Mouse (Mus musculus) heart, embryonic 11.5 days (tissue): ENCODE results near the gene Fibin. TPM values are rescaled to one million over a fixed set of nuclear protein-coding genes. Genes with fewer than 3 reads are reported as not detected.

ENCODE experiments used
- ATAC-seq: fragments of 200-750 bp; cut with Nextera tagmentation; replicated peaks from 2 replicates; pipeline ENCODE4 v1.8.0; 2017; ENCODE audit warnings: moderate library complexity; ENCODE audit not compliant: insufficient number of reproducible peaks, low FRiP score, low TSS enrichment
- H3K27ac ChIP-seq: fragments of 300-500 bp; sonication (generic); 2 replicates; pipeline ENCODE4 v1.5.1; 2014; ENCODE audit warnings: mild to moderate bottlenecking, low read depth, low read length
- H3K27me3 ChIP-seq: fragments of 300-500 bp; sonication (generic); 2 replicates; pipeline ENCODE4 v1.6.1; 2014; ENCODE audit warnings: mild to moderate bottlenecking, low read length, mixed read lengths; ENCODE audit not compliant: control insufficient read depth, insufficient read depth
- H3K36me3 ChIP-seq: fragments of 300-500 bp; sonication (generic); 2 replicates; pipeline ENCODE4 v1.6.1; 2014; ENCODE audit warnings: mild to moderate bottlenecking, low read length, moderate library complexity, mixed read lengths; ENCODE audit not compliant: control insufficient read depth, insufficient read depth
- H3K4me1 ChIP-seq: fragments of 300-500 bp; sonication (generic); 2 replicates; pipeline ENCODE4 v1.6.1; 2014; ENCODE audit warnings: low read length; ENCODE audit not compliant: control insufficient read depth, insufficient read depth
- H3K4me2 ChIP-seq: fragments of 300-500 bp; sonication (generic); 2 replicates; pipeline ENCODE4 v1.6.1; 2014; ENCODE audit warnings: mild to moderate bottlenecking, moderate library complexity
- H3K4me3 ChIP-seq: fragments of 300-500 bp; sonication (generic); 2 replicates; pipeline ENCODE4 v1.5.1; 2014; ENCODE audit warnings: low read depth, low read length
- H3K9ac ChIP-seq: fragments of 300-500 bp; sonication (generic); 2 replicates; pipeline ENCODE4 v1.6.1; 2014; ENCODE audit warnings: mild to moderate bottlenecking, low read depth, low read length, moderate library complexity
- H3K9me3 ChIP-seq: fragments of 300-500 bp; sonication (generic); replicated peaks from 2 replicates; pipeline ENCODE4 v1.6.1; 2016; ENCODE audit warnings: low read length; ENCODE audit not compliant: control insufficient read depth
- WGBS: fragments of 180-500 bp; shearing (Covaris S2); extraction: QIAGEN DNeasy Blood & Tissue Kit; methylation state at CpG from one replicate; pipeline ENCODE4 v1.1.7; 2014; ENCODE audit not compliant: insufficient replicate concordance; 5-methylcytosine and 5-hydroxymethylcytosine counted together
- polyA plus RNA-seq: library from polyadenylated mRNA; unstranded; fragments of >200 nt; fragmentation: Nextera tagmentation; extraction: Ambion mirVana; gene quantifications from 2 replicates; pipeline ENCODE4 v1.2.1, GENCODE M21; 2014

The Fibin gene
- polyA plus RNA-seq, 1 experiment from 2014 or later = 1.8 TPM

DNA sequence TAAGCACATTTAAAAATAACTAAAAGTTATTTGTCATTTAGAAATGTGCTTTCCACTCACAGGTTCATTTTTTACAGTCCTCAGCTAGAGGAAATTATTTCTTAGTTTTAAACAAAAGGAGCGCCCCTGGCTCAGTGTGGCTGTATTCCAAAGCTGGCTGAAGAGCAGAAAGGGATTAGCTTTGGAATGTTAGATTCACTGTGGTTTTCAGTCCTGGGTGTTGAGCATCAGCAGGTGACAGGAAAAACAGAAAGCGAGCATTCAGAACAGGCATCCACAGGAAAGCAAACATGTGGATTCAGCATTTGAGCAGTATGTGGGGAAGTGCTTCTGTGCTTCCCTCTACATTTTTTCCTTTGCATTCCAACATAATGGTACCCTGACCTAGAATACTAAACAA, 10.2 kb upstream of the Fibin start:
- no peak for ATAC-seq
- 55% methylated on average over 2 of the region's 2 CpGs for WGBS

GRCm38 (mm10) chr2:110367382-110367887, 4.5 kb upstream of the Fibin start:
- Histone ChIP-seq H3K36me3 (no peaks in the 10 kb centered on the region), H3K9ac (no peak overlapping the region), H3K27me3 (no peaks in the 10 kb centered on the region), H3K9me3 (no peaks in the 10 kb centered on the region), H3K4me2 (no peak overlapping the region), H3K27ac (no peak overlapping the region), H3K4me1 (no peaks in the 10 kb centered on the region), H3K4me3 (no peak overlapping the region)
- 53% methylated on average over 1 of the region's 1 CpGs for WGBS
- no peak for ATAC-seq

More for the DNA sequence above, 10.2 kb upstream of the Fibin start:
- no peak overlapping the region for H3K4me2 ChIP-seq
- H3K4me3 ChIP-seq = no peak overlapping the region
- no peaks in the 10 kb centered on the region for H3K36me3 ChIP-seq
- H3K27me3 ChIP-seq = no peaks in the 10 kb centered on the region
- H3K27ac ChIP-seq = no peak overlapping the region
- H3K9ac ChIP-seq = no peak overlapping the region
- H3K9me3 ChIP-seq = no peaks in the 10 kb centered on the region
- no peaks in the 10 kb centered on the region for H3K4me1 ChIP-seq

DNA sequence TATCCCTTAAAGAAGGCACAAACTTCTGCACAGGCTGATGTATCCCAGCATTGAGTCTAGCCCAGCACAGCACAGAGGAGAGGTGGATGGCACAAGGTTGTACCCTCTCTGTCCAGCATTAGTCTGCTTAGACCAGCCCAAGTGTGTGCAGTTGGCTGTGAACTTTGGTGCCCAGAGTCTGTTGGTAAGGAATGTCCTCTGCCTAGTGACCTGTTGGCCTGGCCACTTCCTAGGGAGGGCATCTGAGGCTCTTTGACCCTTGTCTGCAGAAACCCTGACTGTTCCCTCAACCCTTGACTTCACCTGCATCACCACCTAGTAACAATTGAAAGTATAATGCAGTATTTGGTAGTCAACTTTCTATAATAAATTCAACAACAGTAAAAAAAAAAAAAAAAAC, 2.4 kb upstream of the Fibin start:
- H3K9me3 ChIP-seq = no peaks in the 10 kb centered on the region
- no peak overlapping the region for H3K27ac ChIP-seq
- H3K36me3 ChIP-seq = no peaks in the 10 kb centered on the region
- H3K4me2 ChIP-seq = no peak overlapping the region
- H3K4me1 ChIP-seq = no peaks in the 10 kb centered on the region
- no peaks in the 10 kb centered on the region for H3K27me3 ChIP-seq
- no peak overlapping the region for H3K9ac ChIP-seq
- no peak overlapping the region for H3K4me3 ChIP-seq
- ATAC-seq = no peak

- H3K4me1 ChIP-seq = no peaks in the 10 kb centered on the region
- no peak overlapping the region for H3K4me3 ChIP-seq
- H3K9me3 ChIP-seq = no peaks in the 10 kb centered on the region
- no peak for ATAC-seq
- WGBS = 75% methylated on average over 3 of the region's 3 CpGs
- H3K36me3 ChIP-seq = no peaks in the 10 kb centered on the region
- no peak overlapping the region for H3K4me2 ChIP-seq
- no peak overlapping the region for H3K27ac ChIP-seq
- H3K27me3 ChIP-seq = no peaks in the 10 kb centered on the region
- H3K9ac ChIP-seq = no peak overlapping the region
These were observed 872 bp upstream of the Fibin start for GRCm38 (mm10) chr2:110363855-110364254.

GRCm38 (mm10) chr2:110353302-110353970, 9.5 kb downstream of the Fibin start:
- no peak overlapping the region for H3K4me2 ChIP-seq
- no peak overlapping the region for H3K4me3 ChIP-seq
- no peaks in the 10 kb centered on the region for H3K4me1 ChIP-seq
- no peak overlapping the region for H3K27ac ChIP-seq
- WGBS = 81% methylated on average over 5 of the region's 5 CpGs
- H3K36me3 ChIP-seq = no peaks in the 10 kb centered on the region
- no peaks in the 10 kb centered on the region for H3K27me3 ChIP-seq
- no peaks in the 10 kb centered on the region for H3K9me3 ChIP-seq
- ATAC-seq = no peak
- H3K9ac ChIP-seq = no peak overlapping the region

- no peak overlapping the region for H3K4me2 ChIP-seq
- 60% methylated on average over 5 of the region's 5 CpGs for WGBS
These were observed 11.1 kb downstream of the Fibin start for GRCm38 (mm10) chr2:110351843-110352251.

GRCm38 (mm10) chr2:110351406-110351805, 11.6 kb downstream of the Fibin start:
- Histone ChIP-seq H3K4me3 (no peak overlapping the region), H3K4me1 (no peaks in the 10 kb centered on the region), H3K9me3 (no peaks in the 10 kb centered on the region), H3K9ac (no peak overlapping the region), H3K36me3 (no peaks in the 10 kb centered on the region), H3K4me2 (no peak overlapping the region), H3K27me3 (no peaks in the 10 kb centered on the region), H3K27ac (no peak overlapping the region)
- WGBS = 63% methylated on average over 1 of the region's 1 CpGs
- ATAC-seq = no peak

More at GRCm38 (mm10) chr2:110351843-110352251, 11.1 kb downstream of the Fibin start:
- Histone ChIP-seq H3K27me3 (no peaks in the 10 kb centered on the region), H3K36me3 (no peaks in the 10 kb centered on the region), H3K27ac (no peak overlapping the region), H3K4me3 (no peak overlapping the region), H3K4me1 (no peaks in the 10 kb centered on the region), H3K9me3 (no peaks in the 10 kb centered on the region), H3K9ac (no peak overlapping the region)
- no peak for ATAC-seq

GRCm38 (mm10) chr2:110328953-110329352, 34.0 kb downstream of the Fibin start:
- Histone ChIP-seq H3K9ac (no peak overlapping the region), H3K4me1 (no peaks in the 10 kb centered on the region), H3K4me2 (no peak overlapping the region), H3K9me3 (no peaks in the 10 kb centered on the region), H3K27ac (no peak overlapping the region), H3K36me3 (no peaks in the 10 kb centered on the region), H3K4me3 (no peak overlapping the region), H3K27me3 (no peaks in the 10 kb centered on the region)
- ATAC-seq = no peak

- Histone ChIP-seq H3K27me3 (no peaks in the 10 kb centered on the region), H3K9ac (no peak overlapping the region), H3K4me2 (no peak overlapping the region), H3K4me3 (no peak overlapping the region), H3K36me3 (no peaks in the 10 kb centered on the region), H3K9me3 (no peaks in the 10 kb centered on the region), H3K4me1 (no peaks in the 10 kb centered on the region), H3K27ac (no peak overlapping the region)
- ATAC-seq = no peak
- 66% methylated on average over 4 of the region's 4 CpGs for WGBS
These were observed 43.0 kb downstream of the Fibin start for GRCm38 (mm10) chr2:110319949-110320348.
